Mouse (Mus musculus) ES-E14 (cell line): Measurements from ENCODE around the gene Slc25a45. TPM values are rescaled to one million over a fixed set of nuclear protein-coding genes. Genes with fewer than 3 reads are reported as not detected.

Experiments
- DNase-seq: peaks from one replicate; pipeline ENCODE4 v3.0.0-alpha.2; 2013; ENCODE audit warnings: low read depth, low spot score
- H3K27ac ChIP-seq: 2 replicates; pipeline ENCODE4 v1.5.1; 2012; ENCODE audit warnings: low read depth, mild to moderate bottlenecking, low read length, moderate library complexity, mixed read lengths; ENCODE audit not compliant: poor library complexity, insufficient read depth, severe bottlenecking
- H3K36me3 ChIP-seq: 2 replicates; pipeline ENCODE4 v1.6.1; 2012; ENCODE audit warnings: mild to moderate bottlenecking, low read length, moderate library complexity, mixed read lengths; ENCODE audit not compliant: control insufficient read depth, poor library complexity, insufficient read depth, severe bottlenecking
- H3K4me1 ChIP-seq, 2 experiments: fragments of 150-350 bp in 1 of 2; sonication (generic) in 1 of 2; 2 replicates each; pipeline ENCODE4 v1.6.1; 2012; ENCODE audit warnings: low read length in 2 of 2, mild to moderate bottlenecking in 1 of 2, mixed read lengths in 1 of 2; ENCODE audit not compliant: control insufficient read depth in 2 of 2, insufficient read depth in 2 of 2, poor library complexity in 1 of 2
- H3K4me3 ChIP-seq, 2 experiments: fragments of 150-350 bp in 1 of 2; sonication (generic) in 1 of 2; 2 replicates each; pipeline ENCODE4 v1.5.1; 2012; ENCODE audit warnings: low read length in 2 of 2, low read depth in 1 of 2, mild to moderate bottlenecking in 1 of 2, mixed read lengths in 1 of 2; ENCODE audit not compliant: insufficient read depth in 1 of 2, poor library complexity in 1 of 2, severe bottlenecking in 1 of 2
- H3K9ac ChIP-seq: 2 replicates; pipeline ENCODE4 v1.6.1; 2012; ENCODE audit warnings: low read depth, mild to moderate bottlenecking, low read length, mixed read lengths; ENCODE audit not compliant: poor library complexity, insufficient read depth, severe bottlenecking
- H3K9me3 ChIP-seq: fragments of 150-350 bp; sonication (generic); 2 replicates; pipeline ENCODE4 v1.6.1; 2012; ENCODE audit warnings: low read depth, mild to moderate bottlenecking, low read length; ENCODE audit not compliant: control insufficient read depth, insufficient read depth
- CHD2 ChIP-seq: IDR thresholded peaks from 2 replicates; pipeline ENCODE4 v1.6.1; 2014; ENCODE audit warnings: mild to moderate bottlenecking, low read depth, low read length, inconsistent platforms
- HCFC1 ChIP-seq: IDR thresholded peaks from 2 replicates; pipeline ENCODE4 v1.6.1; 2012; ENCODE audit warnings: low read length, inconsistent platforms, borderline replicate concordance; ENCODE audit not compliant: insufficient read depth
- MAFK ChIP-seq: IDR thresholded peaks from 2 replicates; pipeline ENCODE4 v1.6.1; 2014; ENCODE audit warnings: mild to moderate bottlenecking, low read depth, low read length, inconsistent platforms; ENCODE audit not compliant: insufficient read depth
- ZC3H11A ChIP-seq: IDR thresholded peaks from 2 replicates; pipeline ENCODE4 v1.6.1; 2012; ENCODE audit warnings: low read depth, mild to moderate bottlenecking, inconsistent platforms, low read length, borderline replicate concordance
- ZNF384 ChIP-seq: IDR thresholded peaks from 2 replicates; pipeline ENCODE4 v1.6.1; 2012; ENCODE audit warnings: low read depth, low read length, inconsistent platforms
- in situ Hi-C, 2 experiments: fragments of 600-800 bp; cut with MboI; formaldehyde crosslinking; loops; one replicate each; pipeline ENCODE4 v1.15.1; 2025; ENCODE audit warnings: low sequenced_read_pairs in 2 of 2, inconsistent platforms in 1 of 2; ENCODE audit not compliant: unreplicated experiment in 2 of 2
- total RNA-seq: library from RNA; depleted of rRNA; stranded (reverse); fragments of 300-350 nt; gene quantifications from 2 replicates; pipeline ENCODE4 v1.2.3, GENCODE M21; 2012

Slc25a45 gene
- total RNA-seq, 1 experiment, result 1.2 TPM

GRCm38 (mm10) chr19:5833287-5834100 lies 44.1 kb upstream of the Slc25a45 start:
- Histone ChIP-seq H3K27ac (no peak overlapping the region), H3K9ac (no peak overlapping the region), H3K9me3 (no peaks in the 10 kb centered on the region), H3K4me3 (no peak overlapping the region), H3K4me1 (peaks cover 15 to 20% of the 10 kb centered on the region in 2 experiments), H3K36me3 (no peaks in the 10 kb centered on the region; the same call in 1 of the 2 replicates)
- no peak for DNase-seq
- in situ Hi-C loops, result no loop called here
- TF ChIP-seq ZC3H11A, result no peak

GRCm38 (mm10) chr19:5834260-5834925 lies 43.2 kb upstream of the Slc25a45 start:
- Histone ChIP-seq H3K4me1 (peaks cover 15 to 20% of the 10 kb centered on the region in 2 experiments), H3K36me3 (no peaks in the 10 kb centered on the region; the same call in 1 of the 2 replicates), H3K9me3 (no peaks in the 10 kb centered on the region), H3K27ac (no peak overlapping the region), H3K9ac (no peak overlapping the region), H3K4me3 (no peak overlapping the region)
- no peak for TF ChIP-seq ZNF384
- TF ChIP-seq MAFK, result no peak
- no peak for TF ChIP-seq CHD2
- TF ChIP-seq HCFC1, result no peak
- no peak for TF ChIP-seq ZC3H11A
- in situ Hi-C loops, result no loop called here
- DNase-seq, result no peak

GRCm38 (mm10) chr19:5835054-5835921 lies 42.3 kb upstream of the Slc25a45 start:
- TF ChIP-seq CHD2, result no peak
- Histone ChIP-seq H3K4me1 (peaks cover 15 to 18% of the 10 kb centered on the region in 2 experiments), H3K9me3 (no peaks in the 10 kb centered on the region), H3K36me3 (no peaks in the 10 kb centered on the region; the same call in 1 of the 2 replicates), H3K27ac (no peak overlapping the region), H3K4me3 (no peak overlapping the region), H3K9ac (peak overlapping the region; percentile 18; the same call in 1 of the 2 replicates)
- in situ Hi-C loops, result no loop called here
- DNase-seq, result no peak

GRCm38 (mm10) chr19:5835922-5836430 lies 41.6 kb upstream of the Slc25a45 start:
- peaks cover 15 to 18% of the 10 kb centered on the region in 2 experiments for H3K4me1 ChIP-seq
- no peak overlapping the region for H3K9ac ChIP-seq
- H3K27ac ChIP-seq, result no peak overlapping the region
- no peak for TF ChIP-seq MAFK
- TF ChIP-seq CHD2, result no peak
- TF ChIP-seq ZC3H11A, result no peak
- no peak for TF ChIP-seq ZNF384
- TF ChIP-seq HCFC1, result no peak
- H3K9me3 ChIP-seq, result no peaks in the 10 kb centered on the region
- H3K36me3 ChIP-seq, result no peaks in the 10 kb centered on the region; the same call in 1 of the 2 replicates
- no peak for DNase-seq
- in situ Hi-C loops, result no loop called here
- no peak overlapping the region for H3K4me3 ChIP-seq
